15 mouse cellular contexts compared by ENCODE assay signal in the genomic region with DNA sequence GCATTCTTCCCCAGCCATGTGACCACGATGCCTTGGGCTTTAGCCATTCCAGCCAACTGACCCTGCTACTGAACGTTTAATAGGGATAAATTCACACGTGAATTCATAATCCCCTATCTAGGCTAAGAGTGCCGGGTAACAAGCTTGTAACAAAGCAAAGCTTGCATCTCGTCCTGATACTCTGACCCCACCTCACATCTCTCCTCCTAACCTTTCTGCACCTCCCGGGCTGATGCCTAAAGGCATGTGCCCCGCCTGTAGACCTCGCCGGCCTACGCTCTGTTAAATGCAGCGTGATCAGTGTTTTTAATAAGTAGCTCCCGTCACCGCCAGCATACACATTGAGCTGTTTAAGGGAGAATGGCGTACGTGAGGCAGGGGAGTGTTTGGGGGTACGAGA. TPM values are rescaled to one million over a fixed set of nuclear protein-coding genes. Genes with fewer than 3 reads are reported as not detected.
DNase-seq lines count a peak whose midpoint lies in the region; ATAC-seq lines count a peak whose summit lies in the region.
"Had no signal": no experiment of that assay in that cellular context is flagged by ENCODE, and none has a peak within 500 bp of the region (broad histone marks: within the 10 kb centered on the region; RNA-seq: fewer than 3 reads in every experiment).

No protein-coding gene starts in this region.

- no peak overlapping the region for H3K27ac ChIP-seq in kidney, embryonic 15.5 days
- H3K27ac ChIP-seq in forebrain, embryonic 16.5 days (ENCODE audit: low read length), result no peak overlapping the region
- H3K27ac ChIP-seq in limb, embryonic 12.5 days, result no peak overlapping the region
- H3K27ac ChIP-seq: liver, embryonic 14.5 days; macrophage had no signal

- H3K4me2 ChIP-seq in kidney, embryonic 15.5 days, result peak overlapping the region; percentile 32
- H3K4me2 ChIP-seq in forebrain, embryonic 16.5 days (ENCODE audit: low read length), result peak overlapping the region; percentile 19
- H3K4me2 ChIP-seq in limb, embryonic 12.5 days, result peak overlapping the region; percentile 33

- no peak overlapping the region for H3K4me3 ChIP-seq in kidney, embryonic 15.5 days (replicated peaks)
- H3K4me3 ChIP-seq in forebrain, embryonic 16.5 days (replicated peaks; ENCODE audit: low read length), result no peak overlapping the region
- H3K4me3 ChIP-seq in limb, embryonic 12.5 days (replicated peaks), result no peak overlapping the region

- H3K27me3 ChIP-seq in kidney, embryonic 15.5 days, result peaks cover 10% of the 10 kb centered on the region
- peaks cover 15% of the 10 kb centered on the region for H3K27me3 ChIP-seq in forebrain, embryonic 16.5 days (replicated peaks; ENCODE audit: control insufficient read depth, insufficient read depth, low read length)
- H3K27me3 ChIP-seq in limb, embryonic 12.5 days, result peaks cover 44% of the 10 kb centered on the region; the same call in 1 of the 2 replicates

- no peak for ATAC-seq in kidney, embryonic 15.5 days (replicated peaks; ENCODE audit: low FRiP score)
- no peak for ATAC-seq in forebrain, embryonic 16.5 days
- ATAC-seq in limb, embryonic 12.5 days (ENCODE audit: insufficient number of reproducible peaks, insufficient read depth, low FRiP score, low TSS enrichment, low read depth), result no peak

- H3K9ac ChIP-seq in kidney, embryonic 15.5 days, result no peak overlapping the region
- H3K9ac ChIP-seq in forebrain, embryonic 16.5 days (replicated peaks; ENCODE audit: low read depth, low read length), result 0 out of 2 replicates have a peak overlapping the region, but pooled peaks have one; percentile 2
- 0 out of 2 replicates have a peak overlapping the region, but pooled peaks have one; percentile 32 for H3K9ac ChIP-seq in limb, embryonic 12.5 days (replicated peaks)
- H3K9ac ChIP-seq: liver, embryonic 14.5 days had no signal

- DNase-seq in kidney, adult 8-10 months, result no peak
- DNase-seq in retina, adult 2 months (ENCODE audit: low read depth, low spot score), result peak; percentile 85
- no peak for DNase-seq in thymus, postnatal 10 days (ENCODE audit: low spot score in 2 of 2)
- no peak for DNase-seq in urinary bladder, postnatal 25 days (ENCODE audit: low spot score)
- DNase-seq in lung, postnatal 4 days, result no peak
- DNase-seq: cerebellum, postnatal 10 days; heart, adult 18-20 months; heart, postnatal 4 days; kidney, postnatal 10 days; right cerebral cortex, adult 18-20 months had no signal

- WGBS in kidney, embryonic 15.5 days, result 36% methylated on average over 16 of the region's 16 CpGs
- WGBS in forebrain, embryonic 16.5 days, result 15% methylated on average over 16 of the region's 16 CpGs
- WGBS in limb, embryonic 12.5 days, result 15% methylated on average over 16 of the region's 16 CpGs

- H3K4me1 ChIP-seq in kidney, embryonic 15.5 days, result peaks cover 6% of the 10 kb centered on the region
- H3K4me1 ChIP-seq in forebrain, embryonic 16.5 days (replicated peaks; ENCODE audit: control insufficient read depth, insufficient read depth, low read length), result peaks cover 6% of the 10 kb centered on the region; the same call in 1 of the 2 replicates
- H3K4me1 ChIP-seq in limb, embryonic 12.5 days (replicated peaks), result peaks cover 18% of the 10 kb centered on the region

- H3K9me3 ChIP-seq in kidney, embryonic 15.5 days (replicated peaks), result no peaks in the 10 kb centered on the region
- no peaks in the 10 kb centered on the region for H3K9me3 ChIP-seq in forebrain, embryonic 16.5 days (ENCODE audit: control insufficient read depth, low read length)
- H3K9me3 ChIP-seq in limb, embryonic 12.5 days, result no peaks in the 10 kb centered on the region

- no peaks in the 10 kb centered on the region for H3K36me3 ChIP-seq in kidney, embryonic 15.5 days
- H3K36me3 ChIP-seq in forebrain, embryonic 16.5 days (ENCODE audit: control insufficient read depth, insufficient read depth), result no peaks in the 10 kb centered on the region
- no peaks in the 10 kb centered on the region for H3K36me3 ChIP-seq in limb, embryonic 12.5 days

RNA-seq across cellular contexts. Expression of gene Lrmda, which starts 54.7 kb away (rescaled TPM):
- polyA plus RNA-seq in kidney, embryonic 15.5 days (2015; fragmentation: Nextera tagmentation; extraction: Ambion mirVana), result 0.90 and 1.1 TPM in 2 replicates
- polyA plus RNA-seq in forebrain, embryonic 16.5 days (2015; fragmentation: Nextera tagmentation; extraction: Ambion mirVana), result 0.30 TPM in 1 of 2 replicates, not detected in the other
- 0.41 TPM in 1 of 2 replicates, not detected in the other for polyA plus RNA-seq in limb, embryonic 12.5 days (2016; fragmentation: Nextera tagmentation; extraction: Ambion mirVana)
